Mouse (Mus musculus): Measurements from ENCODE around the gene Rcn3. TPM values are rescaled to one million over a fixed set of nuclear protein-coding genes. Genes with fewer than 3 reads are reported as not detected.

Gene Rcn3
- polyA plus RNA-seq, 1 experiment from 2014 or later, result 314 TPM

- DNase-seq (ENCODE audit: low spot score), result no peak
- Histone ChIP-seq H3K27me3 (ENCODE audit: insufficient read depth, poor library complexity, severe bottlenecking) (no peaks in the 10 kb centered on the region), H3K36me3 (peaks cover 42% of the 10 kb centered on the region), H3K9me3 (no peaks in the 10 kb centered on the region), H3K4me3 (no peak overlapping the region), H3K27ac (peak overlapping the region; percentile 29; the same call in 1 of the 2 replicates), H3K4me1 (peaks cover 34% of the 10 kb centered on the region)
- 77% methylated on average over 7 of the region's 7 CpGs for WGBS
Measured at GRCm38 (mm10) chr7:45073171-45073707, 18.8 kb downstream of the Rcn3 start.

DNA sequence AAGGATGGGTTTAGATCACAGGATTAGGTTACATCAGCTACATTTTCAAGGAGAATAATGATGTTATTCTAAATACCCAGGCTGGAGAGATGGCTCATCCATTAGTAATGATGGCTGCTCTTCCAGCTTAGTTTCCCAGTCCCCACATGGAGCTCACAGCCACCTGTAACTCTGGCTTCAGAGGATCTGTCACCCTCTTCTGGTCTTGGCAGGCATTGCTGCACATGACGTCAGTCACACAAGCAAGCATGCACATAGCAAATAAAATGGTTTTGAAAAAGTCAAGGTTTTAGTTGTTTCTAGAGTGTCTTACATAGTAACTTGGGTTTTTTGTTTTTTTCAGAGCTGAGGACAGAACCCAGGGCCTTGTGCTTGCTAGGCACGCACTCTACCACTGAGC lies 19.8 kb downstream of the Rcn3 start:
- no peaks in the 10 kb centered on the region for H3K9me3 ChIP-seq
- peaks cover 34% of the 10 kb centered on the region for H3K4me1 ChIP-seq
- H3K27ac ChIP-seq, result no peak overlapping the region
- WGBS, result 79% methylated on average over 2 of the region's 2 CpGs
- no peak overlapping the region for H3K4me3 ChIP-seq
- DNase-seq (ENCODE audit: low spot score), result no peak
- no peaks in the 10 kb centered on the region for H3K27me3 ChIP-seq (ENCODE audit: insufficient read depth, poor library complexity, severe bottlenecking)
- H3K36me3 ChIP-seq, result peaks cover 40% of the 10 kb centered on the region

DNA sequence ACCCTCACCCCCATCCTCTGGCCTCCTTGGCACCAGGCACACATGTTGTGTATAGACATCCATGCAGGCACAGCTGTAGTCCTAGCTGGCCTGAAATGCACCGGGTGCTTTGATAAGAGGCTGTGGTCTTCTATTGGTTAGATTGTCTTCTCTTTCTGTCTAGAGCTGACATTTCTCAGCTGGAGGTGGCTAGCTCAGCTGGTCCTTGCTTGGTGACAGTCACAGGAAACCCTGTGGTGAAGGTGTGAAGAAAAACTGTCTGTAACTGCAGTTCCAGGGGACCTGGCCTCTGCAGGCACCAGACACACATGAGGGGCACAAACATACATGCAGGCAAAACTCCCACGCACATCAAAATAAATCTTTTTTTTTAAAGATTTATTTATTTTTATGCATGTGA lies 22.4 kb downstream of the Rcn3 start:
- Histone ChIP-seq H3K9me3 (no peaks in the 10 kb centered on the region), H3K36me3 (peaks cover 17% of the 10 kb centered on the region; the same call in 1 of the 2 replicates), H3K27ac (no peak overlapping the region), H3K4me3 (no peak overlapping the region), H3K27me3 (ENCODE audit: insufficient read depth, poor library complexity, severe bottlenecking) (no peaks in the 10 kb centered on the region), H3K4me1 (peaks cover 15% of the 10 kb centered on the region)
- 88% methylated on average over 2 of the region's 2 CpGs for WGBS
- no peak for DNase-seq (ENCODE audit: low spot score)

DNA sequence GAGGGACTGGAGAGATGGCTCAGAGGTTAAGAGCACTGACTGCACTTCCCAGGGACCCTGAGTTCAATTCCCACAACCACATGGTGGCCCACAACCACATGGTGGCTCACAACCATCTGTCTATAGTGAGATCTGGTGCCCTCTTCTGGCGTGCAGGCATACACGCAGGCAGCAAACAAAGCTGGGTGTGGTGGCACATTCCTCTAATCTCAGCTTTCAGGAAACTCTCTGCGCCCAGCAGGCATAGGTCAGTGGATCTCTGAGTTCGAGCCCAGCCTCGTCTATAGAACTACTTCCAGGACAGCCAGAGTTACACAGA lies 24.1 kb downstream of the Rcn3 start:
- WGBS, result 35% methylated on average over 5 of the region's 5 CpGs
- no peaks in the 10 kb centered on the region for H3K9me3 ChIP-seq
- no peak overlapping the region for H3K4me3 ChIP-seq
- peaks cover 9% of the 10 kb centered on the region for H3K4me1 ChIP-seq
- no peaks in the 10 kb centered on the region for H3K27me3 ChIP-seq (ENCODE audit: insufficient read depth, poor library complexity, severe bottlenecking)
- H3K36me3 ChIP-seq, result 0 out of 2 replicates have a peak, but pooled peaks cover 4% of the 10 kb centered on the region
- peak; percentile 80 for DNase-seq (ENCODE audit: low spot score)
- H3K27ac ChIP-seq, result no peak overlapping the region

DNA sequence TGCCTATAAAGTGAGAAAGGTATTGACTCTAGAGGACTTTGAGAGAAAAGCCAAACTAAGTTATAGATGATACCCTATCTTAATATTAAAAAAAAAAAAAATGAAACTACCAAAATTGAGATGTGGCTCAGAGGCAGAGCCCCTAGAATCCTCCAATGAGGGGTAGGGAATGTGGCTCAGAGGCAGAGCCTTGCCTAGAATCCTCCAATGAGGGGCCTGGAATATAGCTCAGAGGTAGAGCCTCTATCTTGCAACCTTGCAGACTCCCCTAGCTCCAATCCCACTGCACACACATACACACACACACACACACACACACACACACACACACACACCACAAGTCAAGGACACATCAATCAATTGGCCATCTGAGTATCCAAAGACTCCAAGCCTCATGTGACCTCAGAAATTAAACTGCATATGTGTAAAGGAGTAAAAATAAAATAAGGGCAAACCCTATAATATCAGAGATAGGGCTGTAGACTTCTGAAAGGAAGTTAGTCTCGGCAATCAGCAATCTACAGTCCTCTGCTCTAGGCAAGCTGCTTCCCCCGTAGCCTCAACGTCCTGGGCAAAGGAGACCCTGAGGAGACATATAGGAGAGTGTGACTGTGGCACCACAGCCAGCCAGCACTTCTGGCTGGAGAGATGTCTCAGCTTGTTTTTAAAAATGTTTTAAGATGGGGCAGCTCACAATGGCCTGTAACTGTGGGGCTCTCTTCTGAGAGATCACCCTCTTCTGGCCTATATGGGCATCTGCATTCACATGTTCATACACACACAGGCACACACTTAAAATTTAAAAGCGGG lies 24.6 kb downstream of the Rcn3 start:
- peaks cover 9% of the 10 kb centered on the region for H3K4me1 ChIP-seq
- no peak for DNase-seq (ENCODE audit: low spot score)
- H3K27ac ChIP-seq, result no peak overlapping the region
- H3K4me3 ChIP-seq, result no peak overlapping the region
- WGBS, result 81% methylated on average over 4 of the region's 4 CpGs
- no peaks in the 10 kb centered on the region for H3K27me3 ChIP-seq (ENCODE audit: insufficient read depth, poor library complexity, severe bottlenecking)
- H3K9me3 ChIP-seq, result no peaks in the 10 kb centered on the region
- H3K36me3 ChIP-seq, result 0 out of 2 replicates have a peak, but pooled peaks cover 4% of the 10 kb centered on the region

DNA sequence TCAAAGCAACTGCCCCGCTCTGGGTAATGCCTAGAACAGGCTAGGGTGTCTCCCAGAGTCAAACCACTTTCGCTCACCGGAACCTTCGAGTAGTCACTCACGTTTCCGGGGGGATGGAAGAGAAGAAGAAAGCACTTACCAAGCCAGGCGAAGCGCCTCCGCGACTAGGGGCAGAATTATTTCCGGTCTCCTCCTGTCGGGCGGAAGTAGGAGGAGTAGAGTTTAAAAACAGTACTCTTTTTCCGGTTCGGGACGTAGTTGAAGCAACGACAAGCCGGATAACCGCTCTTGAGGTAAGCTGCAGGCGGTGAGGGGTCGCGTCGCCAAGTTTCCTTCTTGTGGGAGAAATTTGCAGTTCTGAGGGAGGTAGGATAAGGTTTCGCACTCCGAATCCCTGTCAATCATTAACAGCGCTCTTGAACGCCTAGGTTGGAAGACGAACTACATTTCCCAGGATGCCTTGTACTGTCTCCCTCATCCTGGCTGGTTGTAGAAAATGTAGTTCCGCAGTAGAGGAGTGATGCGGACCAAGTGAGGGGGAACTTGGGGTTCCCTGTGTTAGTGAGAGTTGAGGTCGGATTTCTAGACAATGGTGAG lies 29.7 kb downstream of the Rcn3 start, which contains the start of the genes Nosip and Prrg2:
Gene Nosip, plus strand, starts transcription at position 191 of the 597 bp plus-strand sequence.
Gene Prrg2, minus strand, starts transcription at position 439 of the 597 bp plus-strand sequence.
- WGBS, result under 1% methylated on average over 31 of the region's 31 CpGs
- DNase-seq (ENCODE audit: low spot score), result peak; percentile 98
- Histone ChIP-seq H3K4me3 (peak within 1 kb of the TSS; percentile 66), H3K27me3 (ENCODE audit: insufficient read depth, poor library complexity, severe bottlenecking) (no peaks in the 10 kb centered on the region), H3K4me1 (peaks cover 30% of the 10 kb centered on the region), H3K27ac (peak within 1 kb of the TSS; percentile 89), H3K36me3 (peaks cover 2% of the 10 kb centered on the region; the same call in 1 of the 2 replicates), H3K9me3 (no peaks in the 10 kb centered on the region)

- 22% methylated on average over 11 of the region's 11 CpGs for WGBS
- Histone ChIP-seq H3K27me3 (ENCODE audit: insufficient read depth, poor library complexity, severe bottlenecking) (no peaks in the 10 kb centered on the region), H3K36me3 (peaks cover 5% of the 10 kb centered on the region; the same call in 1 of the 2 replicates), H3K4me1 (peaks cover 32% of the 10 kb centered on the region), H3K4me3 (peak overlapping the region; percentile 66), H3K27ac (peak overlapping the region; percentile 89), H3K9me3 (no peaks in the 10 kb centered on the region)
- DNase-seq (ENCODE audit: low spot score), result no peak
Measured at GRCm38 (mm10) chr7:45061532-45062075, 30.4 kb downstream of the Rcn3 start.

DNA sequence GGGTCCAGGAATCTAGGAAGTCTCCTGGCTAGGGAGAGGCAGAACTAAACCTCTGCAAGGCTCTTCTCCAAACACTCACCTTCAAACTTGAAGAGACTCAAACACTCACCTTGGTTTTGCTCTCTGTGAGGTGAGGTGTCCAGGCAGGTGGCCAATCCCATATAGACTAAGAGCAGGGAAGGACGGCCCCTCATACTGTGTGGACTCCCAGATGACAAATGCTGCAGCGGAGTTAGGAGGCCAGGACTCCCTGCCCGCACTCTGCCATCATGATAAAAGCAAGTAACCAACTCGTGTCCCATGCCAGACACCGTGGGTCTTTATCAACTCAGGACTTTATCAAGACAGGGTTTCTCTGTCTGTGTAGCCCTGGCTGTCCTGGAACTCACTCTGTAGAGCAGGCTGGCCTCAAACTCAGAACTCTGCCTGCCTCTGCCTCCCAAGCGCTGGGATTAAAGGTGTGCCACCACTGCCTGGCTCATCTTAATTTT lies 31.3 kb downstream of the Rcn3 start:
- 79% methylated on average over 6 of the region's 6 CpGs for WGBS
- Histone ChIP-seq H3K27me3 (ENCODE audit: insufficient read depth, poor library complexity, severe bottlenecking) (no peaks in the 10 kb centered on the region), H3K4me1 (peaks cover 33% of the 10 kb centered on the region), H3K4me3 (no peak overlapping the region), H3K9me3 (no peaks in the 10 kb centered on the region), H3K36me3 (peaks cover 5% of the 10 kb centered on the region; the same call in 1 of the 2 replicates), H3K27ac (no peak overlapping the region)
- no peak for DNase-seq (ENCODE audit: low spot score)

- Histone ChIP-seq H3K27me3 (ENCODE audit: insufficient read depth, poor library complexity, severe bottlenecking) (no peaks in the 10 kb centered on the region), H3K27ac (peak overlapping the region; percentile 3; the same call in 1 of the 2 replicates), H3K36me3 (peaks cover 5% of the 10 kb centered on the region; the same call in 1 of the 2 replicates), H3K9me3 (no peaks in the 10 kb centered on the region), H3K4me1 (peaks cover 41% of the 10 kb centered on the region), H3K4me3 (0 out of 2 replicates have a peak overlapping the region, but pooled peaks have one; percentile 25)
- DNase-seq (ENCODE audit: low spot score), result no peak
- 74% methylated on average over 10 of the region's 10 CpGs for WGBS
Measured at GRCm38 (mm10) chr7:45058607-45059571, 33.1 kb downstream of the Rcn3 start.

DNA sequence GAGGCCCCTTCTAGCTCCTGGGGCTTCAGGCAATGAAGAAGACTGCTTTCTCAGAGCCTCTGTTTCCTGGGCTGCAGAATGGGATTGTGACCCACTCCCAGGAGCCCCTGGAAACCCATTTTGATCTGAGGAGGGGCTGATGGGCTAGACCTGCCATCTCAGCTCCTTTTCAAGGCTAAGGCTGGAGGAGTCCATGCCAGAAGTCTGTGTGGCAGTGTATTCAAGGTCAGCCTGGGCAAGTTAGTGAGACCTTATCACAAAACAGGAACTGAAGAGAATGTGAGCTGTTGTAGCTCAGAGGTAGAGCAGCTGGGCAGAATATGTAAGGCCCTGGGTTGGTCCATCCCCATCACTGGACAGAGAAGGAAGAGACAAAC lies 35.1 kb downstream of the Rcn3 start:
- Histone ChIP-seq H3K9me3 (no peaks in the 10 kb centered on the region), H3K27me3 (ENCODE audit: insufficient read depth, poor library complexity, severe bottlenecking) (no peaks in the 10 kb centered on the region), H3K27ac (0 out of 2 replicates have a peak overlapping the region, but pooled peaks have one; percentile 11), H3K4me3 (no peak overlapping the region; the same call in 1 of the 2 replicates), H3K4me1 (peaks cover 42% of the 10 kb centered on the region), H3K36me3 (peaks cover 5% of the 10 kb centered on the region; the same call in 1 of the 2 replicates)
- DNase-seq (ENCODE audit: low spot score), result no peak

- Histone ChIP-seq H3K4me3 (no peak overlapping the region), H3K36me3 (peaks cover 5% of the 10 kb centered on the region; the same call in 1 of the 2 replicates), H3K27me3 (ENCODE audit: insufficient read depth, poor library complexity, severe bottlenecking) (no peaks in the 10 kb centered on the region), H3K9me3 (no peaks in the 10 kb centered on the region), H3K27ac (0 out of 2 replicates have a peak overlapping the region, but pooled peaks have one; percentile 11), H3K4me1 (peaks cover 43% of the 10 kb centered on the region)
- WGBS, result 67% methylated on average over 14 of the region's 14 CpGs
- DNase-seq (ENCODE audit: low spot score), result no peak
Measured at GRCm38 (mm10) chr7:45056329-45056971, 35.6 kb downstream of the Rcn3 start.

Measured in heart, embryonic 10.5 days (tissue).